Mouse (Mus musculus) myocyte (in vitro differentiated cells): ENCODE measurements at regions not wholly inside any gene's neighbourhood (a gene's known extent, or its start where the extent isn't known, plus 50 kb on each side); places are given as distances from the start of the nearest gene placed in this dataset.
A peak's percentile ranks its signal among the peaks of the same experiment; 100 is the strongest.

Experiments
- H3K27me3 ChIP-seq: one replicate; pipeline ENCODE4 v1.6.1; 2011; ENCODE audit not compliant: control insufficient read depth, insufficient read depth, insufficient read length
- H3K36me3 ChIP-seq: one replicate; pipeline ENCODE4 v1.6.1; 2011; ENCODE audit not compliant: control insufficient read depth, insufficient read depth
- H3K4me2 ChIP-seq: one replicate; pipeline ENCODE4 v1.6.1; 2011; ENCODE audit warnings: low read depth, control low read depth
- H3K4me3 ChIP-seq: one replicate; pipeline ENCODE4 v1.5.1; 2011; ENCODE audit warnings: mild to moderate bottlenecking, control low read depth, moderate library complexity
- H3K79me2 ChIP-seq: one replicate; pipeline ENCODE4 v1.6.1; 2011; ENCODE audit not compliant: control insufficient read depth, insufficient read depth
- H3ac ChIP-seq: one replicate; pipeline ENCODE4 v1.6.1; 2011; ENCODE audit not compliant: control insufficient read depth, insufficient read length
- CEBPB ChIP-seq: IDR thresholded peaks from 2 replicates; pipeline ENCODE4 v1.6.1; 2011; ENCODE audit warnings: mild to moderate bottlenecking, moderate library complexity; ENCODE audit not compliant: poor library complexity, insufficient read depth, severe bottlenecking
- E2F4 ChIP-seq: IDR thresholded peaks from one replicate; pipeline ENCODE4 v1.6.1; 2011; ENCODE audit warnings: mild to moderate bottlenecking, control low read depth, moderate library complexity; ENCODE audit not compliant: insufficient read depth
- MAX ChIP-seq: IDR thresholded peaks from one replicate; pipeline ENCODE4 v1.6.1; 2011; ENCODE audit warnings: low read depth, mild to moderate bottlenecking, control low read depth
- MYOD1 ChIP-seq, 3 experiments: IDR thresholded peaks; one replicate each; pipeline ENCODE4 v1.6.1; 2011; ENCODE audit warnings: control low read depth in 2 of 3, low read depth in 2 of 3, mild to moderate bottlenecking in 2 of 3, moderate library complexity in 1 of 3; ENCODE audit not compliant: insufficient read length in 2 of 3, control insufficient read depth in 1 of 3
- MYOG ChIP-seq, 3 experiments: IDR thresholded peaks; one replicate each; pipeline ENCODE4 v1.6.1; 2011; ENCODE audit warnings: control low read depth in 2 of 3, low read depth in 2 of 3, mild to moderate bottlenecking in 2 of 3; ENCODE audit not compliant: insufficient read length in 2 of 3, control insufficient read depth in 1 of 3, insufficient read depth in 1 of 3
- POLR2A ChIP-seq: IDR thresholded peaks from one replicate; pipeline ENCODE4 v1.6.1; 2011; ENCODE audit warnings: low read depth, mild to moderate bottlenecking, control low read depth, moderate library complexity; ENCODE audit not compliant: insufficient read length
- POLR2AphosphoS2 ChIP-seq: IDR thresholded peaks from one replicate; pipeline ENCODE4 v1.6.1; 2011; ENCODE audit warnings: low read depth, control low read depth; ENCODE audit not compliant: insufficient read length
- REST ChIP-seq: IDR thresholded peaks from one replicate; pipeline ENCODE4 v1.6.1; 2011; ENCODE audit warnings: mild to moderate bottlenecking, control low read depth, moderate library complexity; ENCODE audit not compliant: insufficient read depth, insufficient read length
- SRF ChIP-seq: IDR thresholded peaks from one replicate; pipeline ENCODE4 v1.6.1; 2011; ENCODE audit warnings: low read depth; ENCODE audit not compliant: control insufficient read depth, insufficient read length
- TCF12 ChIP-seq: IDR thresholded peaks from one replicate; pipeline ENCODE4 v1.6.1; 2011; ENCODE audit warnings: mild to moderate bottlenecking, control low read depth; ENCODE audit not compliant: poor library complexity, insufficient read depth, severe bottlenecking
- TCF3 ChIP-seq: IDR thresholded peaks from one replicate; pipeline ENCODE4 v1.6.1; 2011; ENCODE audit warnings: low read depth, control low read depth; ENCODE audit not compliant: insufficient read length
- USF1 ChIP-seq: IDR thresholded peaks from one replicate; pipeline ENCODE4 v1.6.1; 2011; ENCODE audit warnings: low read depth, mild to moderate bottlenecking, control low read depth, moderate library complexity

DNA sequence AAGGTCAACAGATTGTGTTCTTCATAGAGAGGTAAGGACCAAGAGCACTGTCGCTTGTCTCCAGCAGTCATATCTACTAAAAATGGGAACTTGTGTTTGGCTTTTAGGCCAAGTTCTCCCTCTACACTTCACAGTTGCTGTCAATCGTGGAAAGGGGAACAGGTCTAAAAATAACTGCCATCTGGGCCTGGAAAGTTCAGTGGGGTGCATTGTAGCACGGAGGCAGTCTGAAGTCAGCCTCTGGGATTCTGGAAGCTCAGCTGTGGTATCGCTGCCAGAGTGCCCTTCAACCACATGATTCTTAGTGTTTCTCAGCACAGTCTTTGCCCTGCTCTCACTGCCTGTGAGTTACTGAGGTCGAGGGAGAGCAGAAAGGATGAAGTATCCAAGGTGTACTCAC, 215.0 kb downstream of the Phlda1 start:
- H3K4me2 ChIP-seq: no peak overlapping the region
- TF ChIP-seq CEBPB (no peak), POLR2A (no peak), TCF3 (no peak), TCF12 (no peak), REST (no peak), MYOD1 (IDR thresholded peaks at IDR 0.05; ENCODE audit: control insufficient read depth in 1 of 3, insufficient read length in 2 of 3, low read depth in 2 of 3) (peak in 1 of 3 experiments; percentile 41), E2F4 (no peak), MYOG (IDR thresholded peaks at IDR 0.05; ENCODE audit: control insufficient read depth in 1 of 3, insufficient read depth in 1 of 3, insufficient read length in 2 of 3, low read depth in 2 of 3) (peak in 1 of 3 experiments; percentile 41), POLR2AphosphoS2 (no peak), USF1 (no peak), SRF (no peak)
- no peaks in the 10 kb centered on the region for H3K36me3 ChIP-seq
- no peak overlapping the region for H3K4me3 ChIP-seq
- H3K79me2 ChIP-seq: no peaks in the 10 kb centered on the region
- H3ac ChIP-seq: no peak overlapping the region
- H3K27me3 ChIP-seq: no peaks in the 10 kb centered on the region

DNA sequence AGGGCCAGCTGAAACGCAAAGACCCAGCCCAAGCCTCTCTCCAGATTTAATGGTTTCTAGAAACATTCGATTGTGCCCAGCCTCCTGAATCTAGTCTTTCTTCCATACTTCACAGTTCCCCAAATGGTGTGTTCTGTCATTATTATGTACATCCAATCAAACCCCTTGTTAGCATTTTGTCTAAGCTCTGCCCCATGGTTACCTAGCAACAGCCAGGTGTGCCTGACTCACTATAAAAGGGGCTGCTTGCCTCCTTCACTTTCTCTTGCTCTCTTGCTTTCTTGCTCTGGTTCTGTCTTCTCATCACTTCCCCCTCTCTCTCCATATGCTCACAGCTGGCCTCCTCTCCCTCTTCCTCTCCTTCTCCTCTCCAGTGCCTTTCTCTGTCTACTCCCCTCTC, 217.8 kb downstream of the Phlda1 start:
- Histone ChIP-seq H3ac (no peak overlapping the region), H3K27me3 (no peaks in the 10 kb centered on the region), H3K4me2 (peak overlapping the region; percentile 58), H3K36me3 (no peaks in the 10 kb centered on the region), H3K4me3 (no peak overlapping the region), H3K79me2 (no peaks in the 10 kb centered on the region)
- TF ChIP-seq CEBPB: no peak
- TF ChIP-seq USF1: no peak
- TF ChIP-seq POLR2AphosphoS2: no peak
- TF ChIP-seq REST: no peak
- no peak for TF ChIP-seq POLR2A
- TF ChIP-seq MYOD1 (IDR thresholded peaks at IDR 0.05; ENCODE audit: control insufficient read depth in 1 of 3, insufficient read length in 2 of 3, low read depth in 2 of 3): no peak
- TF ChIP-seq TCF3: no peak
- TF ChIP-seq MAX: no peak
- TF ChIP-seq TCF12: no peak
- TF ChIP-seq E2F4: no peak
- TF ChIP-seq SRF: no peak
- TF ChIP-seq MYOG (IDR thresholded peaks at IDR 0.05; ENCODE audit: control insufficient read depth in 1 of 3, insufficient read depth in 1 of 3, insufficient read length in 2 of 3, low read depth in 2 of 3): no peak

DNA sequence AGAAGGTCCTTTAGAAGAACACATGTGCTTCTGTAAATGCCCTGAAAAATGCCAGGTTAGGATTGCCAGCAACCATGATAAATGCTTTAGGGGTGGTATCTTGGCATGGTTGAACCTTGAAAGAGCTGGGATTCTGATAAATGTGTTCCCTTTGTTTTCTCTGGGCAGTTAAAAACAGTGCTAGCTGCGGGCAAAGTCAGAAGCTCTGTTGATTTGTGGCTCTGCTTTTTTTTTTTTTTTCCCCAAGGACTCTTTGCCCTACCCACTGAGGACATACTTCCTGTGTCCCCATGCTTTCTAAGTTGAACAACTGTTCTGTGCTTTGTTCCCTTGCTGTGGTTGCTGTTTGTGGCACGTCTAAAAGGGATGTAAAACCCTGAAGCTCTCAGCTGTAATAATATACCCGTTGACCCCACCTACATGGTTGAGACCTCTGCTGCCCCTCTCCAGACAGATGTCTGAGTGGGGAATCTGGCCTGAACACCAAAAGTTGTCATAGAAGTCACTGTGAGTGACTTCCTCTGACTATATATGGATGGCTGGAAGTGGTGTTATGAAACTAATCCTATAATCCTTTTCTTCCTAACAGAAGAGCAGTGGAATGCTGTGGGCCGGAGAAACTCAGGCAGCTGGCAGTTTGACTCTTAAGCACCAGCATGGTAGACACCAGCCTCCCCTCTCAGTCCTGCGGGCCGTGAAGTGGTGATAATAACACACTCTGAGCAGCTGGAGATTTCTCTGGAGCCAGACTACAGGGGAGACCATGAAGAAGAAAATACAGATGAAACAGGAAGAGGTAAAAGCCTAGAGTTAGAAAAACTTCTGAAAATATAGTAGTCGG, 218.7 kb downstream of the Phlda1 start:
- Histone ChIP-seq H3K36me3 (no peaks in the 10 kb centered on the region), H3K27me3 (no peaks in the 10 kb centered on the region), H3K4me2 (peak overlapping the region; percentile 58), H3ac (no peak overlapping the region), H3K4me3 (no peak overlapping the region), H3K79me2 (no peaks in the 10 kb centered on the region)
- TF ChIP-seq POLR2AphosphoS2 (no peak), MYOG (IDR thresholded peaks at IDR 0.05; ENCODE audit: control insufficient read depth in 1 of 3, insufficient read depth in 1 of 3, insufficient read length in 2 of 3, low read depth in 2 of 3) (peak; percentile 35 to 87 (median 70)), MYOD1 (IDR thresholded peaks at IDR 0.05; ENCODE audit: control insufficient read depth in 1 of 3, insufficient read length in 2 of 3, low read depth in 2 of 3) (peak; percentile 69 to 80 (median 74)), TCF12 (peak; percentile 60), SRF (peak; percentile 97), POLR2A (no peak)

GRCm38 (mm10) chr10:111736026-111736425, 229.9 kb downstream of the Phlda1 start:
- TF ChIP-seq MYOG (IDR thresholded peaks at IDR 0.05; ENCODE audit: control insufficient read depth in 1 of 3, insufficient read depth in 1 of 3, insufficient read length in 2 of 3, low read depth in 2 of 3) (no peak), MAX (no peak), MYOD1 (IDR thresholded peaks at IDR 0.05; ENCODE audit: control insufficient read depth in 1 of 3, insufficient read length in 2 of 3, low read depth in 2 of 3) (no peak), POLR2AphosphoS2 (no peak), TCF12 (no peak), REST (no peak), SRF (no peak), POLR2A (no peak), E2F4 (no peak)
- no peaks in the 10 kb centered on the region for H3K79me2 ChIP-seq

More at GRCm38 (mm10) chr10:111736026-111736425, 229.9 kb downstream of the Phlda1 start:
- H3K27me3 ChIP-seq: no peaks in the 10 kb centered on the region
- H3K4me3 ChIP-seq: no peak overlapping the region
- no peak overlapping the region for H3ac ChIP-seq
- no peaks in the 10 kb centered on the region for H3K36me3 ChIP-seq
- no peak overlapping the region for H3K4me2 ChIP-seq
